Mouse (Mus musculus) ovary, postnatal 14 days (tissue): ENCODE measurements around the gene 1600002K03Rik.

Source experiments
- DNase-seq: peaks from one replicate; pipeline ENCODE4 v3.0.0; 2022; ENCODE audit warnings: low spot score

The 1600002K03Rik gene

GRCm38 (mm10) chr10:80167460-80168037 lies 5.2 kb upstream of the 1600002K03Rik start:
- DNase-seq, result peak; percentile 99

- peak; percentile 92 for DNase-seq
These were observed 4.6 kb upstream of the 1600002K03Rik start for GRCm38 (mm10) chr10:80168038-80168661.

- DNase-seq, result no peak
These were observed 3.7 kb upstream of the 1600002K03Rik start for GRCm38 (mm10) chr10:80169070-80169469.

- DNase-seq, result no peak
These were observed 3.1 kb upstream of the 1600002K03Rik start for GRCm38 (mm10) chr10:80169651-80170050.

- DNase-seq, result no peak
These were observed 2.7 kb upstream of the 1600002K03Rik start for GRCm38 (mm10) chr10:80170052-80170451.

GRCm38 (mm10) chr10:80170601-80171021 lies 2.1 kb upstream of the 1600002K03Rik start:
- no peak for DNase-seq

GRCm38 (mm10) chr10:80171252-80171651 lies 1.5 kb upstream of the 1600002K03Rik start:
- no peak for DNase-seq

- no peak for DNase-seq
These were observed 801 bp upstream of the 1600002K03Rik start for GRCm38 (mm10) chr10:80171760-80172526.

GRCm38 (mm10) chr10:80173358-80173757 lies 614 bp downstream of the 1600002K03Rik start:
- no peak for DNase-seq

- no peak for DNase-seq
These were observed 1.4 kb downstream of the 1600002K03Rik start for GRCm38 (mm10) chr10:80173955-80174640.

GRCm38 (mm10) chr10:80174705-80175104 lies 2.0 kb downstream of the 1600002K03Rik start:
- no peak for DNase-seq

- no peak for DNase-seq
These were observed 3.0 kb downstream of the 1600002K03Rik start for GRCm38 (mm10) chr10:80175536-80176269.

GRCm38 (mm10) chr10:80176270-80176834 lies 3.6 kb downstream of the 1600002K03Rik start:
- DNase-seq, result no peak

GRCm38 (mm10) chr10:80177441-80178279 lies 4.9 kb downstream of the 1600002K03Rik start:
- DNase-seq, result no peak

- DNase-seq, result no peak
These were observed 6.6 kb downstream of the 1600002K03Rik start, which contains the start of gene Efna2 for GRCm38 (mm10) chr10:80179068-80180051. Efna2 (plus strand) TSS chr10:80179482.

GRCm38 (mm10) chr10:80180288-80180687 lies 7.5 kb downstream of the 1600002K03Rik start:
- no peak for DNase-seq

- DNase-seq, result no peak
These were observed 8.1 kb downstream of the 1600002K03Rik start for GRCm38 (mm10) chr10:80180823-80181222.

GRCm38 (mm10) chr10:80182547-80182946 lies 9.8 kb downstream of the 1600002K03Rik start:
- DNase-seq, result no peak

GRCm38 (mm10) chr10:80186649-80187048 lies 13.9 kb downstream of the 1600002K03Rik start:
- DNase-seq, result no peak
